Mouse (Mus musculus): ENCODE results near the gene Csf2rb. TPM values are rescaled to one million over a fixed set of nuclear protein-coding genes. Genes with fewer than 3 reads are reported as not detected.

Gene Csf2rb
- polyA plus RNA-seq, 1 experiment from 2014 or later, result 0.99 TPM

DNA sequence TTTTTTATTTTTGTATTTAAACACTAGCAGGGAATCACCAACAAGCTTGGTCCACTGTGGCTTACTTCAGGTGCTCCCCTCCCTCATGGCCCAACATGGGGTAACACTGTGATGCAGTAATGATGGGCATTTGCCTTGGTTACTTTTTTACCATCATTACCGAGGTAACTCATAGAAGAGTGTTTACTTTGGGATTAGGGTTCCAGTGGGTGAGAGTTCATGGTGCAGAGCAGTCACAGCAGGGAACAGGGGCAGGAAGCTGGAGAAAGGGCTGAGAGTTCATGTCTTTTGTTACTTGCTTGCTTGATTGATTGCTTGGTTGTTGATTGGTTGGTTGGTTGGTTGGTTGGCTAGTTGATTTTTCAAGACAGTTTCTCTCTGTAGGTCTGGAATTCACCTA is 18.1 kb downstream of the Csf2rb start:
- TF ChIP-seq CTCF (IDR thresholded peaks at IDR 0.05; ENCODE audit: low read depth), result no peak
- TF ChIP-seq EP300 (optimal IDR thresholded peaks at IDR 0.05), result no peak
- H3K27me3 ChIP-seq (ENCODE audit: control insufficient read depth, insufficient read depth, low read length), result no peaks in the 10 kb centered on the region
- no peak for DNase-seq (ENCODE audit: low spot score)
- 7% methylated on average over 1 of the region's 1 CpGs for WGBS
- H3K4me2 ChIP-seq (replicated peaks; ENCODE audit: low read depth), result no peak overlapping the region
- no peak overlapping the region for H3K9ac ChIP-seq (ENCODE audit: low read length)
- no peak overlapping the region for H3K4me3 ChIP-seq (ENCODE audit: low read depth, low read length)
- no peaks in the 10 kb centered on the region for H3K9me3 ChIP-seq (ENCODE audit: control insufficient read depth, low read length)
- no peaks in the 10 kb centered on the region for H3K36me3 ChIP-seq (ENCODE audit: control insufficient read depth, insufficient read depth, low read length)
- no peaks in the 10 kb centered on the region for H3K4me1 ChIP-seq (replicated peaks; ENCODE audit: control insufficient read depth, insufficient read depth)
- no peak for ATAC-seq (ENCODE audit: low FRiP score, low TSS enrichment)
- no peak overlapping the region for H3K27ac ChIP-seq (replicated peaks)

DNA sequence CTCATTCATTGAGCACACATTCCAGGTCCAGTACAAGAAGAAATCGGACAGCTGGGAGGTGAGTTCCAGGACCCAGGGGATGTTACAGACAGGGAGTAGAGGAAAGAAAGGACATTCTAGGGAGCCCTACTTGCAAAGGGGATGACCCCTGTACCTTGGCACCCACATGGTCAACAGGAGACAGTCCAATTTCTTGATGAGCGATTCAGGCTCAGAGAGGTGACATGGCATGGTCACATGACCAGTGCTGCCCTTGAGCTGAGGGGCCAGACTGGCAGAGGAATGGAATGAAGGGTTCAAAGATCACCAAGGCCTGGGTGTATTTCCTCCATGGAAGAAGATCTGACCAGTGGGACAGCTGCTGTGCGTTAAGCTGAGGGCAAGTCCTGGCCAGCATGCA is 19.0 kb downstream of the Csf2rb start:
- H3K27ac ChIP-seq (replicated peaks), result no peak overlapping the region
- no peak overlapping the region for H3K4me2 ChIP-seq (replicated peaks; ENCODE audit: low read depth)
- TF ChIP-seq CTCF (IDR thresholded peaks at IDR 0.05; ENCODE audit: low read depth) (no peak), EP300 (optimal IDR thresholded peaks at IDR 0.05) (no peak)
- DNase-seq (ENCODE audit: low spot score) (no peak), ATAC-seq (ENCODE audit: low FRiP score, low TSS enrichment) (no peak)
- no peak overlapping the region for H3K9ac ChIP-seq (ENCODE audit: low read length)
- no peak overlapping the region for H3K4me3 ChIP-seq (ENCODE audit: low read depth, low read length)
- no peaks in the 10 kb centered on the region for H3K27me3 ChIP-seq (ENCODE audit: control insufficient read depth, insufficient read depth, low read length)
- 91% methylated on average over 3 of the region's 3 CpGs for WGBS
- no peaks in the 10 kb centered on the region for H3K4me1 ChIP-seq (replicated peaks; ENCODE audit: control insufficient read depth, insufficient read depth)
- no peaks in the 10 kb centered on the region for H3K36me3 ChIP-seq (ENCODE audit: control insufficient read depth, insufficient read depth, low read length)
- no peaks in the 10 kb centered on the region for H3K9me3 ChIP-seq (ENCODE audit: control insufficient read depth, low read length)

DNA sequence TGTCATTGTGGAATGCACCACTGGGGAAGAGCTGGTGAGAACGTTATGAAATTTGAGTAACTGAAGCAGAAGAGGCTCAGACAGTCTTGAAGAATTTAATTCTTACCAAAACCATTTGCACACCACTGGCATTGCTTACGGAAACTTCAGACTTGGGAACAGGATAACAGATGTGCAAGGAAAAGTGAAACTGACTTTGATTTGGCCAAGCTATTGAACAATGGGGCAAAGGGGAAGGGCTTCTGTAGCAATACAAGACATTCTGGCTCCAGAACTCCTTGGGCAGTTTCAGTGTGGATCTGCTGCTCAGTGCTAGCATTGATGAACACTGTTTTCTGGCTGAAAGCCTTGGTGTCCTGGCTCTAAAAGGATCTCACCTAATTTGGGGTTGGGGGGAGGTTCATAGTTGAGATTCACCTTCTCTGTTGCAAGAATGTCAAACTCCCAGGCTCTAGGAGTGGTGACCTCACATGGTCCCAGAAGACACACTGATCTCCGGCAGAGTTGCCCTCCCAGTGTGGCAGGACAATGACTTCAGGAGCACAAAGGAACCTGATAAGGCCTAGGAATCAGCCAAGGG is 26.1 kb downstream of the Csf2rb start:
- H3K27me3 ChIP-seq (ENCODE audit: control insufficient read depth, insufficient read depth, low read length), result no peaks in the 10 kb centered on the region
- no peak for TF ChIP-seq CTCF (IDR thresholded peaks at IDR 0.05; ENCODE audit: low read depth)
- TF ChIP-seq EP300 (optimal IDR thresholded peaks at IDR 0.05), result no peak
- 34% methylated on average over 3 of the region's 3 CpGs for WGBS
- DNase-seq (ENCODE audit: low spot score), result no peak
- H3K36me3 ChIP-seq (ENCODE audit: control insufficient read depth, insufficient read depth, low read length), result no peaks in the 10 kb centered on the region
- no peaks in the 10 kb centered on the region for H3K4me1 ChIP-seq (replicated peaks; ENCODE audit: control insufficient read depth, insufficient read depth)
- no peaks in the 10 kb centered on the region for H3K9me3 ChIP-seq (ENCODE audit: control insufficient read depth, low read length)
- H3K4me2 ChIP-seq (replicated peaks; ENCODE audit: low read depth), result no peak overlapping the region
- no peak for ATAC-seq (ENCODE audit: low FRiP score, low TSS enrichment)
- no peak overlapping the region for H3K27ac ChIP-seq (replicated peaks)
- H3K4me3 ChIP-seq (ENCODE audit: low read depth, low read length), result no peak overlapping the region
- H3K9ac ChIP-seq (ENCODE audit: low read length), result no peak overlapping the region

DNA sequence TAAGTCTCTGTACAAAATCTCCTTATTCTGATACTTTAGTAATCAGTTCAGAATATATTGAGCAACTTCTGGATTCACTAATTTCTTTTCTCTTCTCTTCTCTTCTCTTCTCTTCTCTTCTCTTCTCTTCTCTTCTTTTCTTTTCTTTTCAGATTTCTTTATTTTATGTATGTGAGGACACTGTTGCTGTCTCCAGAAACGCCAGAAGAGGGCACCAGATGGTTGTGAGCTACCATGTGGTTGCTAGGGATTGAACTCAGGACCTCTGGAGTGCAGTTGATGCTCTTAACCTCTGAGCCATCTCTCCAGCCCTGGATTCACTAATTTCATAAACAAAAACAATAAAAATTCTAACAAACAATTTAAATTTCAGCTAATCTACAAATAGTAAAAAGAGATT is 29.4 kb downstream of the Csf2rb start:
- Histone ChIP-seq H3K4me2 (replicated peaks; ENCODE audit: low read depth) (no peak overlapping the region), H3K9me3 (ENCODE audit: control insufficient read depth, low read length) (no peaks in the 10 kb centered on the region), H3K9ac (ENCODE audit: low read length) (no peak overlapping the region), H3K27me3 (ENCODE audit: control insufficient read depth, insufficient read depth, low read length) (no peaks in the 10 kb centered on the region), H3K36me3 (ENCODE audit: control insufficient read depth, insufficient read depth, low read length) (no peaks in the 10 kb centered on the region), H3K4me1 (replicated peaks; ENCODE audit: control insufficient read depth, insufficient read depth) (no peaks in the 10 kb centered on the region), H3K27ac (replicated peaks) (no peak overlapping the region), H3K4me3 (ENCODE audit: low read depth, low read length) (no peak overlapping the region)
- TF ChIP-seq CTCF (IDR thresholded peaks at IDR 0.05; ENCODE audit: low read depth) (peak; percentile 83), EP300 (optimal IDR thresholded peaks at IDR 0.05) (no peak)
- DNase-seq (ENCODE audit: low spot score) (peak; percentile 55), ATAC-seq (ENCODE audit: low FRiP score, low TSS enrichment) (no peak)
- WGBS, result 0% methylated on average over 1 of the region's 1 CpGs

DNA sequence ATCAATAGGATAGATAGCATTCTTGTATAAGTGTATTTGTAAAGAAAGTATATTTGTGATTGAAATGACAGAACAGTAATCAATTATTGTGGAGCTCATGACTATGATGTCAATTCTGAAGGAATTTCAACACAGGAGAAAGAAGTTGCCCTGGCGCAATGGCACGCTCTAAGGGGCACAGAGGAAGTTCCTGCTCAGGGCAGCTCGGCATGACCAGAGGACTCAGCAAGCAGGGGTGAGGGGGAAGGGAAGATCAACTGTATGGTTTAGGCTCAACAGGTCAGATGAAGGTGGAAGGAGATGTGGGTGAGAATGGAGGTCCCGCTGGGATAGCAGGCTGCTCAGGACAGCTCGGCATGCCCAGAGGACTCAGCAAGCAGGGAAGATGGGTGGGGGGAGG is 30.0 kb downstream of the Csf2rb start:
- no peak for DNase-seq (ENCODE audit: low spot score)
- Histone ChIP-seq H3K27me3 (ENCODE audit: control insufficient read depth, insufficient read depth, low read length) (no peaks in the 10 kb centered on the region), H3K4me2 (replicated peaks; ENCODE audit: low read depth) (no peak overlapping the region), H3K27ac (replicated peaks) (no peak overlapping the region), H3K4me1 (replicated peaks; ENCODE audit: control insufficient read depth, insufficient read depth) (no peaks in the 10 kb centered on the region), H3K4me3 (ENCODE audit: low read depth, low read length) (no peak overlapping the region), H3K9me3 (ENCODE audit: control insufficient read depth, low read length) (no peaks in the 10 kb centered on the region), H3K9ac (ENCODE audit: low read length) (no peak overlapping the region), H3K36me3 (ENCODE audit: control insufficient read depth, insufficient read depth, low read length) (no peaks in the 10 kb centered on the region)
- TF ChIP-seq EP300 (optimal IDR thresholded peaks at IDR 0.05) (no peak), CTCF (IDR thresholded peaks at IDR 0.05; ENCODE audit: low read depth) (no peak)
- WGBS, result 87% methylated on average over 5 of the region's 5 CpGs
- ATAC-seq (ENCODE audit: low FRiP score, low TSS enrichment), result no peak

DNA sequence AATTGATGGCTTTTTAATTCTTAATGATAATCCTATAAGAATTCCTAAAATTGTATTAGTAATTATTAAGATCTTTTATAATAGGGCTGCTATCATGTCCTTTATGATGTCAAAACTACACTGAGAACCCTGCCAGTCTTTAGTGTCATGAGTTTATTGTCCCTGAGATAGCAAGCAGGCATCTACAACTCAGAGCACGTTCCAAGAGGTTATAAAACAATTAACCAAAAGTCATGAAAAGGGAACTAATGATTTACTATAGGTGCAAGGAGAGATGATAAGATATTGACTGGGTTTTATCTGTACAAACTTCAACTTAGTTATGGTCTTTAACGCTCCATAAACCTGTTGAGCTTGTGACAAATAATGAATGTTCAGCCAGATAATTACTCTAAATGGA is 40.4 kb downstream of the Csf2rb start:
- Histone ChIP-seq H3K9ac (ENCODE audit: low read length) (no peak overlapping the region), H3K4me2 (replicated peaks; ENCODE audit: low read depth) (no peak overlapping the region), H3K36me3 (ENCODE audit: control insufficient read depth, insufficient read depth, low read length) (no peaks in the 10 kb centered on the region), H3K4me3 (ENCODE audit: low read depth, low read length) (no peak overlapping the region), H3K27me3 (ENCODE audit: control insufficient read depth, insufficient read depth, low read length) (no peaks in the 10 kb centered on the region), H3K27ac (replicated peaks) (no peak overlapping the region), H3K4me1 (replicated peaks; ENCODE audit: control insufficient read depth, insufficient read depth) (no peaks in the 10 kb centered on the region), H3K9me3 (ENCODE audit: control insufficient read depth, low read length) (no peaks in the 10 kb centered on the region)
- ATAC-seq (ENCODE audit: low FRiP score, low TSS enrichment) (no peak), DNase-seq (ENCODE audit: low spot score) (no peak)
- TF ChIP-seq EP300 (optimal IDR thresholded peaks at IDR 0.05), result no peak
- TF ChIP-seq CTCF (IDR thresholded peaks at IDR 0.05; ENCODE audit: low read depth), result no peak
- 32% methylated on average over 2 of the region's 2 CpGs for WGBS

All from stomach, postnatal 0 days (tissue).